Mouse (Mus musculus) forebrain, postnatal 0 days (tissue): ENCODE data around the gene Maf. TPM values are rescaled to one million over a fixed set of nuclear protein-coding genes. Genes with fewer than 3 reads are reported as not detected.
A peak's percentile ranks its signal among the peaks of the same experiment; 100 is the strongest.

Experiments
- ATAC-seq: fragments of 200-750 bp; cut with Nextera tagmentation; 2 replicates; pipeline ENCODE4 v1.8.0; 2017; ENCODE audit warnings: mild to moderate bottlenecking, moderate library complexity
- DNase-seq: peaks from one replicate; pipeline ENCODE4 v3.0.0-alpha.2; 2015
- H3K27ac ChIP-seq: fragments of 300-500 bp; sonication (generic); 2 replicates; pipeline ENCODE4 v1.5.1; 2014; ENCODE audit warnings: low read depth, mild to moderate bottlenecking, antibody characterized with exemption, low read length, moderate library complexity, mixed read lengths
- H3K27me3 ChIP-seq: fragments of 300-500 bp; sonication (generic); 2 replicates; pipeline ENCODE4 v1.6.1; 2014; ENCODE audit warnings: mild to moderate bottlenecking, low read length, mixed read lengths; ENCODE audit not compliant: insufficient read depth
- H3K36me3 ChIP-seq: fragments of 300-500 bp; sonication (generic); 2 replicates; pipeline ENCODE4 v1.6.1; 2014; ENCODE audit warnings: mild to moderate bottlenecking, moderate library complexity; ENCODE audit not compliant: insufficient read depth
- H3K4me1 ChIP-seq: fragments of 300-500 bp; sonication (generic); 2 replicates; pipeline ENCODE4 v1.6.1; 2014; ENCODE audit warnings: antibody characterized with exemption; ENCODE audit not compliant: insufficient read depth
- H3K4me2 ChIP-seq: fragments of 300-500 bp; sonication (generic); 2 replicates; pipeline ENCODE4 v1.6.1; 2014; ENCODE audit warnings: low read depth, mild to moderate bottlenecking, moderate library complexity
- H3K4me3 ChIP-seq: fragments of 300-500 bp; sonication (generic); 2 replicates; pipeline ENCODE4 v1.5.1; 2014; ENCODE audit warnings: low read depth, low read length, mixed read lengths
- H3K9ac ChIP-seq: fragments of 300-500 bp; sonication (generic); 2 replicates; pipeline ENCODE4 v1.6.1; 2014; ENCODE audit warnings: mild to moderate bottlenecking
- H3K9me3 ChIP-seq: fragments of 300-500 bp; sonication (generic); 2 replicates; pipeline ENCODE4 v1.6.1; 2016; ENCODE audit warnings: low read length
- CTCF ChIP-seq: sonication (generic); IDR thresholded peaks from 2 replicates; pipeline ENCODE4 v1.5.1; 2016; ENCODE audit warnings: antibody characterized with exemption, control low read depth, low read depth
- WGBS: fragments of 180-500 bp; shearing (Covaris S2); extraction: QIAGEN DNeasy Blood & Tissue Kit; methylation state at CpG from one replicate; pipeline ENCODE4 v1.1.7; 2014; 5-methylcytosine and 5-hydroxymethylcytosine counted together
- polyA plus RNA-seq: library from polyadenylated mRNA; unstranded; fragments of >200 nt; fragmentation: Nextera tagmentation; extraction: Ambion mirVana; gene quantifications from 2 replicates; pipeline ENCODE4 v1.2.1, GENCODE M21; 2015
- total RNA-seq: library from RNA; depleted of rRNA; stranded (reverse); fragments of >200 nt; gene quantifications from 2 replicates; pipeline ENCODE4 v1.2.3, GENCODE M21; 2014

Gene Maf
- total and polyA plus RNA-seq, 2 experiments from 2014 or later = 5.0 to 16.7 TPM

GRCm38 (mm10) chr8:115706861-115707730 is 498 bp downstream of the Maf start:
- no peaks in the 10 kb centered on the region for H3K36me3 ChIP-seq
- peak overlapping the region; percentile 74 for H3K27ac ChIP-seq
- ATAC-seq (peak; percentile 83), DNase-seq (peak; percentile 55)
- peaks cover 38% of the 10 kb centered on the region for H3K27me3 ChIP-seq
- no peaks in the 10 kb centered on the region for H3K9me3 ChIP-seq
- WGBS = under 1% methylated on average over 68 of the region's 76 CpGs
- TF ChIP-seq CTCF = no peak
- peaks cover 8% of the 10 kb centered on the region; the same call in 1 of the 2 replicates for H3K4me1 ChIP-seq
- H3K4me3 ChIP-seq = peak overlapping the region; percentile 55
- peak overlapping the region; percentile 60 for H3K9ac ChIP-seq
- H3K4me2 ChIP-seq = peak overlapping the region; percentile 97

GRCm38 (mm10) chr8:115706411-115706860 is 1.2 kb downstream of the Maf start:
- DNase-seq = no peak
- peaks cover 8% of the 10 kb centered on the region; the same call in 1 of the 2 replicates for H3K4me1 ChIP-seq
- H3K36me3 ChIP-seq = no peaks in the 10 kb centered on the region
- WGBS = 0% methylated on average over 38 of the region's 39 CpGs
- peak overlapping the region; percentile 60 for H3K9ac ChIP-seq
- peaks cover 38% of the 10 kb centered on the region for H3K27me3 ChIP-seq
- ATAC-seq = peak; percentile 6
- peak overlapping the region; percentile 55 for H3K4me3 ChIP-seq
- no peak for TF ChIP-seq CTCF
- H3K4me2 ChIP-seq = peak overlapping the region; percentile 97
- H3K27ac ChIP-seq = peak overlapping the region; percentile 74
- H3K9me3 ChIP-seq = no peaks in the 10 kb centered on the region

GRCm38 (mm10) chr8:115705591-115706110 is 1.9 kb downstream of the Maf start:
- ATAC-seq (no peak), DNase-seq (peak; percentile 44)
- Histone ChIP-seq H3K9ac (peak overlapping the region; percentile 60), H3K4me1 (peaks cover 8% of the 10 kb centered on the region; the same call in 1 of the 2 replicates), H3K9me3 (no peaks in the 10 kb centered on the region), H3K27me3 (peaks cover 30% of the 10 kb centered on the region), H3K27ac (peak overlapping the region; percentile 74), H3K4me3 (peak overlapping the region; percentile 55), H3K36me3 (no peaks in the 10 kb centered on the region), H3K4me2 (peak overlapping the region; percentile 97)
- peak; percentile 49 for TF ChIP-seq CTCF
- WGBS = under 1% methylated on average over 36 of the region's 36 CpGs

GRCm38 (mm10) chr8:115703056-115703455 is 4.5 kb downstream of the Maf start:
- H3K4me3 ChIP-seq = no peak overlapping the region
- peaks cover 25% of the 10 kb centered on the region for H3K27me3 ChIP-seq
- WGBS = 86% methylated on average over 4 of the region's 4 CpGs
- H3K36me3 ChIP-seq = no peaks in the 10 kb centered on the region
- H3K9me3 ChIP-seq = no peaks in the 10 kb centered on the region
- ATAC-seq (no peak), DNase-seq (no peak)
- no peak overlapping the region for H3K27ac ChIP-seq
- no peak overlapping the region for H3K4me2 ChIP-seq
- no peak overlapping the region for H3K9ac ChIP-seq
- TF ChIP-seq CTCF = no peak
- peaks cover 5% of the 10 kb centered on the region; the same call in 1 of the 2 replicates for H3K4me1 ChIP-seq

- Histone ChIP-seq H3K27me3 (peaks cover 22% of the 10 kb centered on the region), H3K9ac (no peak overlapping the region), H3K4me2 (peak overlapping the region; percentile 17; the same call in 1 of the 2 replicates), H3K9me3 (no peaks in the 10 kb centered on the region), H3K4me1 (no peaks in the 10 kb centered on the region), H3K27ac (no peak overlapping the region), H3K36me3 (no peaks in the 10 kb centered on the region), H3K4me3 (no peak overlapping the region)
- DNase-seq = no peak
- WGBS = 78% methylated on average over 5 of the region's 5 CpGs
- ATAC-seq = no peak
- no peak for TF ChIP-seq CTCF
Measured at GRCm38 (mm10) chr8:115701001-115701400, 6.6 kb downstream of the Maf start.

- Histone ChIP-seq H3K4me3 (no peak overlapping the region), H3K9me3 (no peaks in the 10 kb centered on the region), H3K4me1 (no peaks in the 10 kb centered on the region), H3K36me3 (no peaks in the 10 kb centered on the region), H3K4me2 (peak overlapping the region; percentile 19; the same call in 1 of the 2 replicates), H3K27ac (no peak overlapping the region), H3K27me3 (peaks cover 16% of the 10 kb centered on the region), H3K9ac (no peak overlapping the region)
- no peak for TF ChIP-seq CTCF
- 62% methylated on average over 5 of the region's 5 CpGs for WGBS
- no peak for ATAC-seq
- DNase-seq = no peak
Measured at GRCm38 (mm10) chr8:115699151-115699550, 8.4 kb downstream of the Maf start.

GRCm38 (mm10) chr8:115697410-115697809 is 10.2 kb downstream of the Maf start:
- WGBS = 51% methylated on average over 3 of the region's 3 CpGs
- ATAC-seq = no peak
- TF ChIP-seq CTCF = no peak

More at GRCm38 (mm10) chr8:115697410-115697809, 10.2 kb downstream of the Maf start:
- Histone ChIP-seq H3K27me3 (peaks cover 15% of the 10 kb centered on the region; the same call in 1 of the 2 replicates), H3K36me3 (no peaks in the 10 kb centered on the region), H3K4me3 (no peak overlapping the region), H3K4me2 (no peak overlapping the region), H3K27ac (no peak overlapping the region), H3K4me1 (no peaks in the 10 kb centered on the region), H3K9ac (no peak overlapping the region), H3K9me3 (no peaks in the 10 kb centered on the region)
- DNase-seq = no peak
